Mouse (Mus musculus): Measurements from ENCODE around the gene Atxn7l1. TPM values are rescaled to one million over a fixed set of nuclear protein-coding genes. Genes with fewer than 3 reads are reported as not detected.

The Atxn7l1 gene
- polyA plus RNA-seq (2014; fragmentation: Illumina TruSeq; extraction: RNeasy Lipid Tissue Mini Kit (QIAGEN cat#74804); ENCODE audit: low read depth, low replicate concordance) = 62.5 TPM

GRCm38 (mm10) chr12:33147497-33148267, at the start of gene Atxn7l1:
Gene Atxn7l1, plus strand, starts transcription at chr12:33147693.

GRCm38 (mm10) chr12:33394804-33395623, 247.5 kb downstream of the Atxn7l1 start, which contains the start of gene Efcab10:
Gene Efcab10, plus strand, starts transcription at chr12:33394854.

Other genes with a start within 250 kb of the Atxn7l1 start
- 272 TPM for gene Sypl, start 193.8 kb upstream of the Atxn7l1 start, polyA plus RNA-seq (2014; fragmentation: Illumina TruSeq; extraction: RNeasy Lipid Tissue Mini Kit (QIAGEN cat#74804); ENCODE audit: low read depth, low replicate concordance)
- not detected for gene Cdhr3, start 54.8 kb upstream of the Atxn7l1 start, polyA plus RNA-seq (2014; fragmentation: Illumina TruSeq; extraction: RNeasy Lipid Tissue Mini Kit (QIAGEN cat#74804); ENCODE audit: low read depth, low replicate concordance)
- gene Efcab10, start 247.2 kb downstream of the Atxn7l1 start, polyA plus RNA-seq (2014; fragmentation: Illumina TruSeq; extraction: RNeasy Lipid Tissue Mini Kit (QIAGEN cat#74804); ENCODE audit: low read depth, low replicate concordance) = 324 TPM

Measured in testis, adult 10 weeks (tissue).